Mouse (Mus musculus): ENCODE data around the gene Hba-a1. TPM values are rescaled to one million over a fixed set of nuclear protein-coding genes. Genes with fewer than 3 reads are reported as not detected.
"Not testable (repeated sequence)": the region's sequence is repeated elsewhere in the genome, so short reads cannot be mapped to it uniquely, and the experiment has no call there.

The Hba-a1 gene
- polyA plus RNA-seq (2015; fragmentation: Nextera tagmentation; extraction: Ambion mirVana), result 15,213 and 16,163 TPM in 2 replicates

DNA sequence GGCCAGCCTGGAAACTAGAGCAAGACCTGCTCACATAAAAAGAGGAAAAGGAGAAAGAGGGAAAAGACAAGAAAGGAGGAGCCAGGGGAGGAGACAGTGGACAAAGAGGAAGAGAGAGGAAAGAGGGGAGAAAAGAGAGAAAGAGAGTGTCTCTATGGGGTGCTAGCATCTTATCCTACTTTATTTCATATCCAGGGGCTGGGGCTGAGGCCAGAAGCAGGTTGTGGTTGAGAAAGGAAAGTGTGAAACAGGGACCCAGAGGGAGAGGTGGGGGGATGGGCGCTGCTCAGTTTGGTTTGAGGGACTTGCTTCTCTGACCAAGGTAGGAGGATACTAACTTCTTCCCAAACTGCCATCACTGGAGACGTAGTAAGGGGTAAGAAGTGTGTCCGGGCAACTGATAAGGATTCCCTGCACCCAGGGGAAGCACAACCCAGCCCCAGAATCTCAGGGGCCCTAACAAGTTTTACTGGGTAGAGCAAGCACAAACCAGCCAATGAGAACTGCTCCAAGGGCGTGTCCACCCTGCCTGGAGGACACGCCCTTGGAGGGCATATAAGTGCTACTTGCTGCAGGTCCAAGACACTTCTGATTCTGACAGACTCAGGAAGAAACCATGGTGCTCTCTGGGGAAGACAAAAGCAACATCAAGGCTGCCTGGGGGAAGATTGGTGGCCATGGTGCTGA lies at the start of gene Hba-a1:
Gene Hba-a1 (plus strand): TSS at position 421 of the 687 bp plus-strand sequence.
- not testable (repeated sequence) for H3K4me3 ChIP-seq (ENCODE audit: low read length); H3K9ac ChIP-seq (ENCODE audit: low read length); H3K36me3 ChIP-seq (ENCODE audit: control insufficient read depth, insufficient read depth); ATAC-seq (replicated peaks; ENCODE audit: extremely low read depth, insufficient read depth, low FRiP score); H3K4me1 ChIP-seq (ENCODE audit: control insufficient read depth, insufficient read depth, low read length); H3K4me2 ChIP-seq (ENCODE audit: low read depth, low read length); H3K9me3 ChIP-seq (replicated peaks; ENCODE audit: control insufficient read depth, low read length); H3K27ac ChIP-seq (ENCODE audit: low read length)
- 40% methylated on average over 1 of the region's 5 CpGs for WGBS
- peaks cover 19% of the 10 kb centered on the region for H3K27me3 ChIP-seq (ENCODE audit: control insufficient read depth, insufficient read depth, low read length)

DNA sequence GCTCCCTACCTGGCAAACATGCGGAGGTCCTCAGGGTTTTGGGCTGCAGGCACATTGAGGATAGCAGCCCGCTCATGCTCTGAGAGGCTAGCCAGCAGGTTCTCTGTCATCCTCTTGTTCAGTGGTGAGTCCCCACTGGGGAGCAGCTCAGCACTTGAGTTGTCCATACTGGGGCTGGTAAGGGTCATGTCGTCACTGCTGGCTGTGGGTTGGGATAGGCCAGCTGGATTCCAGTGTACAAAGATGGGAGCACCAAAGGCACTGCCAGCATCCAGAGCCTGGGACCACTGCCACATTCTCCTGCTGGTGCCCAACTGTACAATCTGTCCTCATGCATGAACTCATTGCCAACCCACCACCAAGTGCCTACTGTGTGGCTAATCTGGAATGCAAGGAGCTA lies 49.4 kb upstream of the Hba-a1 start:
- 90% methylated on average over 3 of the region's 3 CpGs for WGBS
- H3K9me3 ChIP-seq (replicated peaks; ENCODE audit: control insufficient read depth, low read length), result no peaks in the 10 kb centered on the region
- no peak overlapping the region for H3K4me3 ChIP-seq (ENCODE audit: low read length)
- H3K27ac ChIP-seq (ENCODE audit: low read length), result no peak overlapping the region
- H3K4me2 ChIP-seq (ENCODE audit: low read depth, low read length), result no peak overlapping the region
- H3K36me3 ChIP-seq (ENCODE audit: control insufficient read depth, insufficient read depth), result peaks cover 13% of the 10 kb centered on the region
- peaks cover 13% of the 10 kb centered on the region for H3K4me1 ChIP-seq (ENCODE audit: control insufficient read depth, insufficient read depth, low read length)
- H3K9ac ChIP-seq (ENCODE audit: low read length), result no peak overlapping the region
- ATAC-seq (replicated peaks; ENCODE audit: extremely low read depth, insufficient read depth, low FRiP score), result no peak; the same call in 1 of the 2 replicates
- H3K27me3 ChIP-seq (ENCODE audit: control insufficient read depth, insufficient read depth, low read length), result no peaks in the 10 kb centered on the region

DNA sequence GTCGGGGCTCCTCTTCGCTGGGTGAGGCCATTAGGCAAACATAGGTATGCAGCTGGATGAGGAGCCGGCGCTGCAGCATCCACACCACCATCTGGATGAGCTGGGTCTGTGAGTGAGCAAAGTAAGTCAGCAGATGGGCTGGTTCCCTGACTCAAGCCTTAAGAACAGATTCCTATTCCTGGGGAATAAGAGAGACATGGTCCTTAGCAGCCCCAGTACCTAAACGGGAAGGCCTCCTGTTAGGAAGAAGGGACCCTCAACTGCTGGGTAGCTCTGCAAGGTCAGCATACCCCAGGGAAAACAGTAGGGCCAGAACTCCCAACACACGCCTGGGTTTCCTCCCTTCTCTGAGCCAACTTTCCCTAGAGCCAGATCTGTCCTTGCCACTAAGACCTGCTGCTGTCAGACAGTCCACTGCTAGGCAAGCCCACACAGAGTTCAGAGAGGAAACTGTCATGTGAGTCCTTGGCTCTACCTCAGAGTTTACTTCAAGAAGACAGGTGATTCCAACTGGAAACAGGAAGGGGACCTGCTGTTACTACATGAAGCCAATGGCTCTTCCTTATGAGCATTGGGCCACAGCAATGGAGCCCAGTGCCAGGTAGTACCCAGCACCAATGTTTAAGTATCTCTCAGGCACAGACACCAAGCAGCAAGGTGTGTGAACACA lies 48.4 kb upstream of the Hba-a1 start:
- peak overlapping the region; percentile 8; the same call in 1 of the 2 replicates for H3K27ac ChIP-seq (ENCODE audit: low read length)
- H3K27me3 ChIP-seq (ENCODE audit: control insufficient read depth, insufficient read depth, low read length), result no peaks in the 10 kb centered on the region
- no peaks in the 10 kb centered on the region for H3K9me3 ChIP-seq (replicated peaks; ENCODE audit: control insufficient read depth, low read length)
- H3K9ac ChIP-seq (ENCODE audit: low read length), result no peak overlapping the region
- whole genome bisulfite sequencing, result 84% methylated on average over 6 of the region's 6 CpGs
- no peak overlapping the region for H3K4me2 ChIP-seq (ENCODE audit: low read depth, low read length)
- no peak for ATAC-seq (replicated peaks; ENCODE audit: extremely low read depth, insufficient read depth, low FRiP score)
- H3K4me1 ChIP-seq (ENCODE audit: control insufficient read depth, insufficient read depth, low read length), result peaks cover 13% of the 10 kb centered on the region
- peaks cover 16% of the 10 kb centered on the region for H3K36me3 ChIP-seq (ENCODE audit: control insufficient read depth, insufficient read depth)
- H3K4me3 ChIP-seq (ENCODE audit: low read length), result no peak overlapping the region

DNA sequence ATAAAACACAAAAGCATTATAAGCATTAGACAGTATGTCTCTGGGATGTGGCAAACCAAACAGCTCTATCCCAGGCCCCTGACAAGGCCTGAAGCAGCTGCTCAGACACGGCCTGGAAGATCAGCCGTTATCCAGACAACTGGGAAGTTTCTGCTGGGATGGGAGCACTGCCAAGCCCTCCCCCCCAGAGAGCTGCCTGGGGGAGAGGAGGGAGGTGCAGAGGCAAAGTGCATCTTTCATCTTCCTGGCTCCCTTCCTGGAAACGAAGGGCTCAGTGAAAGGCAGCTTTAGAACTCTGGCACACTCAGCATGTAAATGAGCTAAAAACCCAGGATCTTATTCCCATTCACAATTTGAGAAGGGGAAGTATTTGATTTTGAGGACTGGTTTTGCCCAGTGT lies 47.7 kb upstream of the Hba-a1 start:
- Histone ChIP-seq H3K27ac (ENCODE audit: low read length) (peak overlapping the region; percentile 8; the same call in 1 of the 2 replicates), H3K4me3 (ENCODE audit: low read length) (no peak overlapping the region), H3K27me3 (ENCODE audit: control insufficient read depth, insufficient read depth, low read length) (no peaks in the 10 kb centered on the region), H3K9ac (ENCODE audit: low read length) (no peak overlapping the region), H3K9me3 (replicated peaks; ENCODE audit: control insufficient read depth, low read length) (no peaks in the 10 kb centered on the region), H3K4me1 (ENCODE audit: control insufficient read depth, insufficient read depth, low read length) (peaks cover 13% of the 10 kb centered on the region), H3K36me3 (ENCODE audit: control insufficient read depth, insufficient read depth) (peaks cover 16% of the 10 kb centered on the region), H3K4me2 (ENCODE audit: low read depth, low read length) (no peak overlapping the region)
- ATAC-seq (replicated peaks; ENCODE audit: extremely low read depth, insufficient read depth, low FRiP score), result no peak; the same call in 1 of the 2 replicates
- WGBS, result 14% methylated on average over 3 of the region's 3 CpGs

DNA sequence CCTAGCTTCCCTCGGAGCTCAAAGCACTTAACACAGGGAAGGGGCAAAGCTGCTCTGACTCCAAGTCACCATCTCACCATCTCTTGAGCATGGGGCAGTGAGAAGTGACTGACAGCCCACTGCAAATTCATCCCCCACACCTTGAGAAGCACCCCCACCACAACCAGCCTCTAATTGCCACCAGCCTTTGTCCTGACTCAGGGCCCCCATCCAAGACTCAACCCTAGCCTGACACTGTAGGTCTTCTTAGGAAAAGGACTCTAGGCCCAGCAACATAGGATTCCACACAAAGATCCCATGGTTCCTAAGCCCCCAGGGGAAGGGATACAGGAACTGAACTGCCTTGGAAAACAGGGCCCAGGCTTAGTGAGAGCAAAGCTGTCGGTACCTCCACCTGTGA lies 47.2 kb upstream of the Hba-a1 start:
- 56% methylated on average over 2 of the region's 2 CpGs for WGBS
- no peak overlapping the region for H3K9ac ChIP-seq (ENCODE audit: low read length)
- ATAC-seq (replicated peaks; ENCODE audit: extremely low read depth, insufficient read depth, low FRiP score), result no peak
- H3K4me2 ChIP-seq (ENCODE audit: low read depth, low read length), result no peak overlapping the region
- H3K9me3 ChIP-seq (replicated peaks; ENCODE audit: control insufficient read depth, low read length), result no peaks in the 10 kb centered on the region
- H3K4me1 ChIP-seq (ENCODE audit: control insufficient read depth, insufficient read depth, low read length), result peaks cover 13% of the 10 kb centered on the region
- H3K4me3 ChIP-seq (ENCODE audit: low read length), result no peak overlapping the region
- H3K27ac ChIP-seq (ENCODE audit: low read length), result no peak overlapping the region
- peaks cover 16% of the 10 kb centered on the region for H3K36me3 ChIP-seq (ENCODE audit: control insufficient read depth, insufficient read depth)
- no peaks in the 10 kb centered on the region for H3K27me3 ChIP-seq (ENCODE audit: control insufficient read depth, insufficient read depth, low read length)

DNA sequence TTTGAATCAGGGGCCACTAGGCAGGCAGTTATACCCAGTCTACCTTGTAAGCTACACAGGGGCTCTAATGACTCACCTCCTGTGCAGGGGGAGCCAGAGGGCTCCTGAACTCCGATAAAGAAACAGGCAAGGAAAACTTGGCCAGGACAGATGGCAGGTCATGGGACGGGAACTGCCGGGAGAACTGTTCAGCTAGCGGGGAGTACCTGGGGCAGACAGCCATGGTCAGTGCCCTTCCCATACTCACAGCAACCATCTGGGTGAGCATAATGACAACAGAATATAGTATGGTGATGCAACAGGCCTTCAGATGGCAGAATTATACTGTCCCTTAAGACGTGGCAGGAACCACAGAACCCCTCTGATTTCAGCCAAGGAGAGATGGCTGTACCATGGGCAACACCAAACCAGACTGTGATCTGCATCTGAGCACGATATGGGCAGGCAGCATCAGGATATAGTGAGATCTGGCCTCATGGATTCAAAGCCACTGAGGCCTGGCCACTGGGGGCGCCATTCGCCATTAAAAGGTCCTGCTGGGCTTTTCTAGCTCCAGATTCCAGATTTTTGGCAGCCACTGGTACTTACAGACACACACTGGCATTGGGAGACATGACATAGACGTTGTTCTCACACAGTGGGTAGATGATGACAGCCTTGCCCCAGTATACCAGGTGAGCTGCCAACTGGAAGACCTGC lies 46.5 kb upstream of the Hba-a1 start:
- WGBS, result 61% methylated on average over 9 of the region's 9 CpGs
- ATAC-seq (replicated peaks; ENCODE audit: extremely low read depth, insufficient read depth, low FRiP score), result no peak

DNA sequence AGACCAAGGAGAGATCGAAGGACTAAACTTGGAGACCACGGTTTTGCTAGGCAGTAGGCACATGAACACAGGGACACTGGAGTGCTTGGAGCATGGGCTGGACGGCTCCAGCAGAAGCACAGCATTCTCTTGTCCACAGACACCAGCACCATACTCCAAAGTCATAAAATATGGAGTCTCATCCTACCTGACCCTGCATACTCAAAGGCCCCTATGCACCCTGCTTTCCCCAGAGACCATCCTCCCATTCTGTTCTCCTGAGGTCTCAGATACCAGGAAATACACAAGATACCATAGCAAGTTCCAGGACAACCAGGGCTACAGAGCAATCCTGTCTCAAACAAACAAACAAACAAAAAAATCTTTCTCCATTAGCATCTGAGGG lies 45.9 kb upstream of the Hba-a1 start:
- no peaks in the 10 kb centered on the region for H3K9me3 ChIP-seq (replicated peaks; ENCODE audit: control insufficient read depth, low read length)
- no peak overlapping the region for H3K27ac ChIP-seq (ENCODE audit: low read length)
- peaks cover 9% of the 10 kb centered on the region for H3K36me3 ChIP-seq (ENCODE audit: control insufficient read depth, insufficient read depth)
- no peak overlapping the region for H3K4me3 ChIP-seq (ENCODE audit: low read length)
- no peak overlapping the region for H3K4me2 ChIP-seq (ENCODE audit: low read depth, low read length)
- 89% methylated on average over 3 of the region's 3 CpGs for WGBS
- peaks cover 13% of the 10 kb centered on the region for H3K4me1 ChIP-seq (ENCODE audit: control insufficient read depth, insufficient read depth, low read length)
- ATAC-seq (replicated peaks; ENCODE audit: extremely low read depth, insufficient read depth, low FRiP score), result no peak
- H3K9ac ChIP-seq (ENCODE audit: low read length), result peak overlapping the region; percentile 13; the same call in 1 of the 2 replicates
- no peaks in the 10 kb centered on the region for H3K27me3 ChIP-seq (ENCODE audit: control insufficient read depth, insufficient read depth, low read length)

More for the DNA sequence above, 46.5 kb upstream of the Hba-a1 start:
- H3K36me3 ChIP-seq (ENCODE audit: control insufficient read depth, insufficient read depth), result peaks cover 13% of the 10 kb centered on the region
- no peak overlapping the region for H3K4me2 ChIP-seq (ENCODE audit: low read depth, low read length)
- no peak overlapping the region for H3K27ac ChIP-seq (ENCODE audit: low read length)
- H3K9me3 ChIP-seq (replicated peaks; ENCODE audit: control insufficient read depth, low read length), result no peaks in the 10 kb centered on the region
- no peak overlapping the region for H3K9ac ChIP-seq (ENCODE audit: low read length)
- no peak overlapping the region for H3K4me3 ChIP-seq (ENCODE audit: low read length)
- H3K4me1 ChIP-seq (ENCODE audit: control insufficient read depth, insufficient read depth, low read length), result peaks cover 13% of the 10 kb centered on the region
- H3K27me3 ChIP-seq (ENCODE audit: control insufficient read depth, insufficient read depth, low read length), result no peaks in the 10 kb centered on the region

DNA sequence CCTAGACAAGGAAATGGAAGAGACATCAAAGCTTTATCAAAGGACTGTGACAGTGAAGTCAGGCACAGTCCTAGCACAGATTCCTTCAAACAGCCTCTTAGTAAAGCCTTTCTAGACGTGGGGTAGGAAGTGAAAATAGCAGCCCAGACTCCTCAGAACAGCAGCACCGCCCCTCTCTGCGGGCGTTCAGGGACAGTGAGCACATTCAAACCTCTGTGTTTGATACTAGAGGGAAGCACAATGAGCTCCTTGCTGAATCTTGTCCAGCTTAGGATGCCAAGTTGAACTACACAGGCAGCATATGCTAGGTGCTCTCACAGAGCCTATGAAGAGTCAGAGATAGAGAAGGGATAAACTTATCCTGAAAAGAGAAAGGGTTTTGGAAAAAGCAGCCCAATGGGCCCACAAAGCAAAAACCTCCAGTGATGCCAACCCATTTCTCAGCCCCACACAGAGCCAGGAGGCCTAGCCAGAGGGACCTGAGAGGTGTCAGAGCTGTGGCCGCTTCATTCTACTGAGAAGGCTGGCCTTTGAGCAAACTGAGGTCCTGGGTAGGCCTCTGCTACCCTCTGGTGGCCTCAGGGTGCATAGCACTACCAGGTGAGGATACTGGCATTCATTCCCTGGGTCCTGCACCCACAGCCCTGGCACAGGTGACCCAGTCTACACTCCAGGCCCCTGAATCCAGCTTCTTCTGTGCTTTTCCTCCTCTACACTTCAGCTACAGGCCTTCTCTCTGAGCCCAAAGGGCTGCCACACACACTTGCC lies 45.0 kb upstream of the Hba-a1 start:
- 61% methylated on average over 5 of the region's 5 CpGs for WGBS
- Histone ChIP-seq H3K4me1 (ENCODE audit: control insufficient read depth, insufficient read depth, low read length) (peaks cover 13% of the 10 kb centered on the region), H3K9ac (ENCODE audit: low read length) (no peak overlapping the region), H3K4me2 (ENCODE audit: low read depth, low read length) (no peak overlapping the region), H3K27me3 (ENCODE audit: control insufficient read depth, insufficient read depth, low read length) (no peaks in the 10 kb centered on the region), H3K9me3 (replicated peaks; ENCODE audit: control insufficient read depth, low read length) (no peaks in the 10 kb centered on the region), H3K4me3 (ENCODE audit: low read length) (no peak overlapping the region), H3K27ac (ENCODE audit: low read length) (no peak overlapping the region), H3K36me3 (ENCODE audit: control insufficient read depth, insufficient read depth) (peaks cover 6% of the 10 kb centered on the region; the same call in 1 of the 2 replicates)
- no peak for ATAC-seq (replicated peaks; ENCODE audit: extremely low read depth, insufficient read depth, low FRiP score)

Data from heart, embryonic 16.5 days (tissue).